Comparison of ENCODE assay signal across 24 mouse cellular contexts in genomic region chr9:115686605-115687004, GRCm38 (mm10).
A peak's percentile ranks its signal among the peaks of the same experiment; 100 is the strongest.
DNase-seq lines count a peak whose midpoint lies in the region; ATAC-seq and TF ChIP-seq lines count a peak whose summit lies in the region.
"Had no signal": no experiment of that assay in that cellular context is flagged by ENCODE, and none has a peak within 500 bp of the region (broad histone marks: within the 10 kb centered on the region; RNA-seq: fewer than 3 reads in every experiment).

No protein-coding gene starts in this region.

- no peaks in the 10 kb centered on the region for H3K27me3 ChIP-seq in liver, adult 2 months (ENCODE audit: control insufficient read depth, insufficient read depth, low read length)
- no peaks in the 10 kb centered on the region for H3K27me3 ChIP-seq in forebrain, postnatal 0 days (ENCODE audit: insufficient read depth, low read length)
- H3K27me3 ChIP-seq: forebrain, embryonic 15.5 days; heart, embryonic 13.5 days; hindbrain, embryonic 12.5 days; liver, embryonic 15.5 days; Patski; stomach, embryonic 15.5 days had no signal

- H3K4me2 ChIP-seq in forebrain, postnatal 0 days (ENCODE audit: low read depth): no peak overlapping the region
- H3K4me2 ChIP-seq: forebrain, embryonic 15.5 days; heart, embryonic 13.5 days; hindbrain, embryonic 12.5 days; liver, embryonic 15.5 days; stomach, embryonic 15.5 days had no signal

- H3K9ac ChIP-seq in liver, adult 2 months (ENCODE audit: low read depth, low read length): no peak overlapping the region
- no peak overlapping the region for H3K9ac ChIP-seq in forebrain, postnatal 0 days
- H3K9ac ChIP-seq: forebrain, embryonic 15.5 days; heart, embryonic 13.5 days; hindbrain, embryonic 12.5 days; liver, embryonic 15.5 days; stomach, embryonic 15.5 days had no signal

- TF ChIP-seq CTCF in liver, adult 2 months (IDR thresholded peaks at IDR 0.05; ENCODE audit: low read depth, low read length): no peak
- no peak for TF ChIP-seq CTCF in forebrain, postnatal 0 days (IDR thresholded peaks at IDR 0.05; ENCODE audit: low read depth)

- ATAC-seq in forebrain, postnatal 0 days: no peak
- ATAC-seq: forebrain, embryonic 15.5 days; Patski had no signal

- no peak overlapping the region for H3K27ac ChIP-seq in liver, adult 2 months (replicated peaks; ENCODE audit: insufficient read depth, low read depth, low read length)
- H3K27ac ChIP-seq in forebrain, postnatal 0 days (ENCODE audit: low read depth, low read length): no peak overlapping the region
- H3K27ac ChIP-seq: forebrain, embryonic 15.5 days; heart, adult 2 months; heart, embryonic 13.5 days; hindbrain, embryonic 12.5 days; left cerebral cortex, adult 2 months; liver, embryonic 15.5 days; macrophage; midbrain, embryonic 10.5 days; stomach, embryonic 15.5 days had no signal

- no peak overlapping the region for H3K4me3 ChIP-seq in liver, adult 2 months (ENCODE audit: insufficient read depth, low read depth, low read length)
- no peak overlapping the region for H3K4me3 ChIP-seq in forebrain, postnatal 0 days (ENCODE audit: low read depth, low read length)
- H3K4me3 ChIP-seq: forebrain, embryonic 15.5 days; heart, adult 2 months; heart, embryonic 13.5 days; hindbrain, embryonic 12.5 days; left cerebral cortex, adult 2 months; liver, embryonic 15.5 days; midbrain, embryonic 10.5 days; stomach, embryonic 15.5 days had no signal

- no peak for TF ChIP-seq POLR2A in liver, adult 2 months (IDR thresholded peaks at IDR 0.05; ENCODE audit: extremely low read depth, insufficient read depth, low read length)

- peak; percentile 33 for DNase-seq in liver, adult 2 months (ENCODE audit: extremely low read depth, low read depth, low spot score)
- DNase-seq in liver (no peak), R1 (ENCODE audit: low read depth, low spot score) (peak; percentile 46)
- peak; percentile 46 to 53 for DNase-seq in adrenal gland, postnatal 36 days
- DNase-seq in skeletal muscle tissue, adult 2 months (ENCODE audit: low read depth, low spot score): peak; percentile 17
- no peak for DNase-seq in forebrain, postnatal 0 days
- no peak for DNase-seq in layer of hippocampus, postnatal 36 days
- DNase-seq: cerebellum, adult 9-10 months; gastrocnemius, postnatal 14 days; kidney, adult 18-20 months; layer of hippocampus, adult 9-11 months; right cerebral cortex, adult 18-20 months; right cerebral cortex, postnatal 4 days; thymus, postnatal 25 days had no signal

- WGBS in liver, adult 2 months: 57% methylated on average over 5 of the region's 5 CpGs
- 95% methylated on average over 5 of the region's 5 CpGs for WGBS in forebrain, postnatal 0 days

- no peaks in the 10 kb centered on the region for H3K9me3 ChIP-seq in forebrain, postnatal 0 days (ENCODE audit: low read length)
- H3K9me3 ChIP-seq: forebrain, embryonic 15.5 days; hindbrain, embryonic 12.5 days; liver, embryonic 15.5 days; stomach, embryonic 15.5 days had no signal

- H3K79me2 ChIP-seq in liver, adult 2 months (ENCODE audit: control insufficient read depth, insufficient read depth, low read length): no peaks in the 10 kb centered on the region

- no peaks in the 10 kb centered on the region for H3K4me1 ChIP-seq in liver, adult 2 months (ENCODE audit: control insufficient read depth, insufficient read depth, low read length)
- no peaks in the 10 kb centered on the region for H3K4me1 ChIP-seq in forebrain, postnatal 0 days (ENCODE audit: insufficient read depth)
- H3K4me1 ChIP-seq: liver, embryonic 15.5 days; stomach, embryonic 15.5 days had no signal

- H3K36me3 ChIP-seq in liver, adult 2 months (ENCODE audit: control insufficient read depth, insufficient read depth, low read length): no peaks in the 10 kb centered on the region
- no peaks in the 10 kb centered on the region for H3K36me3 ChIP-seq in forebrain, postnatal 0 days (ENCODE audit: insufficient read depth)
- H3K36me3 ChIP-seq: forebrain, embryonic 15.5 days; heart, embryonic 13.5 days; hindbrain, embryonic 12.5 days; liver, embryonic 15.5 days; midbrain, embryonic 10.5 days; stomach, embryonic 15.5 days had no signal

Comparison
In these comparisons a context has a peak if more than half of its experiments do, and no peak if none do; other contexts are left out.
1. DNase-seq: peak in liver, adult 2 months (single experiment), R1 (single experiment), adrenal gland, postnatal 36 days (2 of 2) and skeletal muscle tissue, adult 2 months (single experiment); none in liver (single experiment), forebrain, postnatal 0 days (single experiment) and layer of hippocampus, postnatal 36 days (0 of 2).